Mouse (Mus musculus): ENCODE data around the gene Dlgap5. TPM values are rescaled to one million over a fixed set of nuclear protein-coding genes. Genes with fewer than 3 reads are reported as not detected.

Dlgap5 gene
- polyA plus RNA-seq, 1 experiment from 2014 or later: 46.4 TPM

GRCm38 (mm10) chr14:47354111-47354577 lies 64.1 kb downstream of the Dlgap5 start:
- no peak for DNase-seq (ENCODE audit: low spot score)

DNA sequence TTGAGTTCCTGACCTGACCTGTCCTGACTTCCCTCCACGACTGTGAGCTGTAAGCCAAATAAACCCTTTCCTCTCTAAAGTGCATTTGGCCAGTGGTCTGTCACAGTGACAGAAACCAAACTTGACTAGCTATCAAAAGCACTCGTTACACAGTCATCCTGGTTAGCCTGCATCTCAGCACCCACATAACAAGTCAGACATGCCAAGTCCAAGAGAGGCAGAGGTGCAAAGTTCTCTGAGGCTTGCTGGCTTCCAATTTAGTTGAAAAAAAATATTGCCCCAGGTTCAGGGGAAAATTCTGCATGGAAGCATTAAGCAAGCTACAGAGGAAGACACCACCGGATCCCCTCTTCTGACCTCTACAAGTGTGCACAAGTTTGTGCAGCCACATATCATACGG lies 65.0 kb downstream of the Dlgap5 start:
- DNase-seq (ENCODE audit: low spot score): no peak

GRCm38 (mm10) chr14:47352272-47352671 lies 65.9 kb downstream of the Dlgap5 start:
- DNase-seq (ENCODE audit: low spot score): no peak

- no peak for DNase-seq (ENCODE audit: low spot score)
These were observed 67.2 kb downstream of the Dlgap5 start for GRCm38 (mm10) chr14:47350974-47351373.

DNA sequence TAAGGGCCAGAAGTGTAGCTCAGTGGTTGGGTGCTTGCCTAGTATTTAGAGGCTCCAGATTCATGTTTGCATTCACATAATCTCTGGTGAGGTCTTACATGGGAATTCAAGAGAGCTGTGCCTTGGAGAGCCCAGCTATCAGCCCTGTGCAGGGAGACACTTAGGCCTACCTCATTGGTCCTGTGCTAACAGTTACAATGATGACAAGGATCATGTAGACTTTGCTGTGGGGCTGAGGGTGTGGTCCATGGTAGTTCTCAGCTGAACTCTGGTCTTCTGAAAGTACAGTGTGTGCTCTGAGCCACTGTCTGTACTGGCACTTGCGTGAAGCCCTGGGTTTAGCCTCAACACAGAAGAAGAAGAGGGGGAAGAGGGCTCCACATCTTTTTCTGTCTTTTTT lies 71.5 kb downstream of the Dlgap5 start:
- DNase-seq (ENCODE audit: low spot score): no peak

GRCm38 (mm10) chr14:47341811-47342291 lies 76.4 kb downstream of the Dlgap5 start:
- no peak for DNase-seq (ENCODE audit: low spot score)

DNA sequence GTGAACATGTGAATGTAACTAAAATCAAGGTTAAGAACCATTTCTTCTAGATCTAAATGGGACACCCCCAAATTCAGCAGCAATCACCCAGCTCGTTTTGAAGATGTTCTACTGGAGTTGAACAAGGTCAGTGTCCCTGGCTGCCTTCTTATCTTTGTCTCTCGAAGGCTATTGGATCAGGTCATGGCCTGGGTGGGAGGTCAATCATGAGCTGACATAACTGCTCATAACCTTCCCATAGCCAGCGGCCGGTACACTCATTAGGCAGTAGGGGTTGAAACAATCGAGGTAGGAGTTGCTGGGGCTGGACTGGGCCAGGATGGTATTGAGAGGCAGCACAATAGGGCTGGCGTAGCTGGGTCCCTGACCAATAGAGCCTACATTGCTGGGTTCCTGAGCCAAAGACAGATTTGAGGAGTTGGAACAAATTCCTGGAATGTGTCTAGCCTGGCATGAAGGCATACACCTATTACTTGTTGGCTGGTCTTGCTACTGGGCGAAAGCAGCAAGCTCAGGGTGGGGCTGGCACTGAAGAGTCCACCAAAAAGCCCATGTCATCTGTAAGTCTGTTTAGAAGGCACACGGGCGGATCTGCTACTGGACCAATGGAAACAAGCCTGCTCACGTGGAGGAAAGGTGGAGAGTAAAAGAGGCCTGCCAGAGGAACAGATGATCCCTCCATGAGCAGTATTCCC lies 77.8 kb downstream of the Dlgap5 start:
- DNase-seq (ENCODE audit: low spot score): no peak

Other genes starting within 250 kb of the Dlgap5 start
- 16.1 and 16.6 TPM in 2 replicates for gene Gch1, start 229.0 kb downstream of the Dlgap5 start, polyA plus RNA-seq (2015; fragmentation: Nextera tagmentation; extraction: Ambion mirVana)
- gene Wdhd1, start 141.6 kb downstream of the Dlgap5 start, polyA plus RNA-seq (2015; fragmentation: Nextera tagmentation; extraction: Ambion mirVana): 24.3 and 28.1 TPM in 2 replicates
- 6.7 and 6.8 TPM in 2 replicates for gene Socs4, start 141.5 kb downstream of the Dlgap5 start, polyA plus RNA-seq (2015; fragmentation: Nextera tagmentation; extraction: Ambion mirVana)
- 38.8 and 40.4 TPM in 2 replicates for gene Mapk1ip1l, start 120.1 kb downstream of the Dlgap5 start, polyA plus RNA-seq (2015; fragmentation: Nextera tagmentation; extraction: Ambion mirVana)
- gene Lgals3, start 50.7 kb downstream of the Dlgap5 start, polyA plus RNA-seq (2015; fragmentation: Nextera tagmentation; extraction: Ambion mirVana): 75.2 and 79.9 TPM in 2 replicates
- gene Fbxo34, start 32.0 kb upstream of the Dlgap5 start, polyA plus RNA-seq (2015; fragmentation: Nextera tagmentation; extraction: Ambion mirVana): 18.2 and 20.3 TPM in 2 replicates
- 9.8 and 10.3 TPM in 2 replicates for gene Atg14, start 152.2 kb upstream of the Dlgap5 start, polyA plus RNA-seq (2015; fragmentation: Nextera tagmentation; extraction: Ambion mirVana)
- gene Ktn1, start 230.0 kb upstream of the Dlgap5 start, polyA plus RNA-seq (2015; fragmentation: Nextera tagmentation; extraction: Ambion mirVana): 46.3 and 61.9 TPM in 2 replicates